Mouse (Mus musculus) liver, embryonic 15.5 days (tissue): ENCODE measurements at regions not wholly inside any gene's neighbourhood (a gene's known extent, or its start where the extent isn't known, plus 50 kb on each side); places are given as distances from the start of the nearest gene placed in this dataset.

Experiments used
- ATAC-seq: fragments of 200-750 bp; cut with Nextera tagmentation; 2 replicates; pipeline ENCODE4 v1.8.0; 2017; ENCODE audit warnings: moderate number of reproducible peaks, mild to moderate bottlenecking, moderate library complexity; ENCODE audit not compliant: insufficient read depth
- H3K27ac ChIP-seq: fragments of 300-500 bp; sonication (generic); replicated peaks from 2 replicates; pipeline ENCODE4 v1.5.1; 2015; ENCODE audit warnings: mild to moderate bottlenecking, inconsistent platforms
- H3K27me3 ChIP-seq: fragments of 300-500 bp; sonication (generic); 2 replicates; pipeline ENCODE4 v1.6.1; 2015; ENCODE audit warnings: mild to moderate bottlenecking, inconsistent platforms
- H3K36me3 ChIP-seq: fragments of 300-500 bp; sonication (generic); replicated peaks from 2 replicates; pipeline ENCODE4 v1.6.1; 2015; ENCODE audit warnings: moderate library complexity, mild to moderate bottlenecking, inconsistent platforms
- H3K4me1 ChIP-seq: fragments of 300-500 bp; sonication (generic); replicated peaks from 2 replicates; pipeline ENCODE4 v1.6.1; 2015; ENCODE audit warnings: inconsistent platforms
- H3K4me2 ChIP-seq: fragments of 300-500 bp; sonication (generic); 2 replicates; pipeline ENCODE4 v1.6.1; 2015; ENCODE audit warnings: moderate library complexity, mild to moderate bottlenecking, inconsistent platforms
- H3K4me3 ChIP-seq: fragments of 300-500 bp; sonication (generic); replicated peaks from 2 replicates; pipeline ENCODE4 v1.5.1; 2015; ENCODE audit warnings: mild to moderate bottlenecking, inconsistent platforms
- H3K9ac ChIP-seq: fragments of 300-500 bp; sonication (generic); 2 replicates; pipeline ENCODE4 v1.6.1; 2015; ENCODE audit warnings: moderate library complexity, mild to moderate bottlenecking, inconsistent platforms
- H3K9me3 ChIP-seq: fragments of 300-500 bp; sonication (generic); replicated peaks from 2 replicates; pipeline ENCODE4 v1.6.1; 2016; ENCODE audit warnings: inconsistent platforms
- WGBS: fragments of 180-500 bp; shearing (Covaris S2); methylation state at CpG from one replicate; pipeline ENCODE4 v1.1.7; 2015; ENCODE audit warnings: mixed read lengths; ENCODE audit not compliant: insufficient replicate concordance; 5-methylcytosine and 5-hydroxymethylcytosine counted together

DNA sequence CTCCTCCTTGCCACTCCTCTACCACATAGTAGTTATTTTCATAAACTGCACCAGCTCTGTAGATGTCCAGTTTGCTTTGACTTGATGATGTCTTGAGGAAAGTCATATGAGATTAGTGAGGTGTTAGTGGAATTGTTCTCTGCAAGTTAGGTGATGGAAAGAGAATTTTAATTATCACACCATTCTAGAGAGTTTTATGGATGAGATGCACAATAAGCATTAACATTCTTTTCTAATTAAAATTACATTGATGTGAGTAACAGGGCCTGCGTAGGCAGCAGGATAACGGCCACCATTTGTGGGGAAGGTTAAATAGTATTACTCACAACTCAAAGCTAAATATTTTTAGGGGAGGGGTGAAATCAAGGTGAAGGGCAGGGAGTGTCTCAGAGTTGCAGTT lies 466.7 kb downstream of the Pik3r1 start:
- H3K4me1 ChIP-seq, result no peaks in the 10 kb centered on the region
- ATAC-seq, result no peak
- H3K9me3 ChIP-seq, result no peaks in the 10 kb centered on the region
- H3K4me2 ChIP-seq, result no peak overlapping the region
- H3K36me3 ChIP-seq, result no peaks in the 10 kb centered on the region
- 70% methylated on average over 2 of the region's 2 CpGs for WGBS
- H3K27me3 ChIP-seq, result no peaks in the 10 kb centered on the region
- no peak overlapping the region for H3K9ac ChIP-seq
- no peak overlapping the region for H3K4me3 ChIP-seq
- no peak overlapping the region for H3K27ac ChIP-seq

DNA sequence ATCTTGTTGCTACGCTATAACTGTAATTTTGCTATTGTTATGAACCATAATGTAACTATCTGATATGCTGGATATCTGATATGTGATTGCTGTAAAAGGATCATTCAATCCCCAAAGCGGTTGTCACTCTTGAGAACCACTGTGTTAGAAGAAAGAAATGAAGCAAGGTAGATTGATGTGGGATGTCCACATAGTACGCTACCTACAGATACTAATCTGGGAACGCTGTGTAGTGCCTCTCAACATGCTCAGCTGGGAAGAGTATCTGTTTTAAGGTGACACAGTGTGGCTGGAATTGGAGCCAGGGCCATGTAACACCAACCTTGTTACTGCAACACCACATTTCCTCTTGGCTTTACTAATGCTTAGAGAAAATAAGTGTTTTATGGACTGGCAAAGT lies 456.2 kb upstream of the Slc30a5 start:
- no peak for ATAC-seq
- no peaks in the 10 kb centered on the region for H3K9me3 ChIP-seq
- H3K4me1 ChIP-seq, result no peaks in the 10 kb centered on the region
- WGBS, result 67% methylated on average over 4 of the region's 4 CpGs
- no peak overlapping the region for H3K9ac ChIP-seq
- H3K27me3 ChIP-seq, result no peaks in the 10 kb centered on the region
- H3K4me2 ChIP-seq, result no peak overlapping the region
- H3K27ac ChIP-seq, result no peak overlapping the region
- H3K36me3 ChIP-seq, result no peaks in the 10 kb centered on the region
- no peak overlapping the region for H3K4me3 ChIP-seq

DNA sequence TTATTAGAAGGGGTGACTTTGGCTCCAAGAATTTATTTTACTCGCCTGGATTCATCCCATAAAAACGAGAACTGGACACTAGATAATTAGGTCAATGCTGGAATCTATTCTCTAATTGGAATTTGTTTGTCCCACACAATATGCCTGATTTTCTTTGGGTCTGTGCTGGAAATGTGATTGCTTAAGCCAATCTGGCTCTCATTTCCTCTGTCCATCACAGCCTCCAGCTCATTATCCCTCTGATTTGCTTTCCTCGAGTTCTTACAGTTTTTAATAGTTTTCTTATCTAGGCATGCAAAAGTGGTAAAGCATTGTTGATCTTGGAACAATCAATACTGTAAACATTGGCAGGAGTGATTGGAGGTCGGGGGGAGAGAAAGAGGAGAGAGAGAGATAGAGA lies 453.9 kb upstream of the Slc30a5 start:
- H3K27me3 ChIP-seq, result no peaks in the 10 kb centered on the region
- no peak for ATAC-seq
- H3K4me1 ChIP-seq, result no peaks in the 10 kb centered on the region
- H3K4me3 ChIP-seq, result no peak overlapping the region
- 28% methylated on average over 4 of the region's 4 CpGs for WGBS
- H3K36me3 ChIP-seq, result no peaks in the 10 kb centered on the region
- no peak overlapping the region for H3K27ac ChIP-seq
- no peaks in the 10 kb centered on the region for H3K9me3 ChIP-seq
- no peak overlapping the region for H3K4me2 ChIP-seq
- H3K9ac ChIP-seq, result no peak overlapping the region

DNA sequence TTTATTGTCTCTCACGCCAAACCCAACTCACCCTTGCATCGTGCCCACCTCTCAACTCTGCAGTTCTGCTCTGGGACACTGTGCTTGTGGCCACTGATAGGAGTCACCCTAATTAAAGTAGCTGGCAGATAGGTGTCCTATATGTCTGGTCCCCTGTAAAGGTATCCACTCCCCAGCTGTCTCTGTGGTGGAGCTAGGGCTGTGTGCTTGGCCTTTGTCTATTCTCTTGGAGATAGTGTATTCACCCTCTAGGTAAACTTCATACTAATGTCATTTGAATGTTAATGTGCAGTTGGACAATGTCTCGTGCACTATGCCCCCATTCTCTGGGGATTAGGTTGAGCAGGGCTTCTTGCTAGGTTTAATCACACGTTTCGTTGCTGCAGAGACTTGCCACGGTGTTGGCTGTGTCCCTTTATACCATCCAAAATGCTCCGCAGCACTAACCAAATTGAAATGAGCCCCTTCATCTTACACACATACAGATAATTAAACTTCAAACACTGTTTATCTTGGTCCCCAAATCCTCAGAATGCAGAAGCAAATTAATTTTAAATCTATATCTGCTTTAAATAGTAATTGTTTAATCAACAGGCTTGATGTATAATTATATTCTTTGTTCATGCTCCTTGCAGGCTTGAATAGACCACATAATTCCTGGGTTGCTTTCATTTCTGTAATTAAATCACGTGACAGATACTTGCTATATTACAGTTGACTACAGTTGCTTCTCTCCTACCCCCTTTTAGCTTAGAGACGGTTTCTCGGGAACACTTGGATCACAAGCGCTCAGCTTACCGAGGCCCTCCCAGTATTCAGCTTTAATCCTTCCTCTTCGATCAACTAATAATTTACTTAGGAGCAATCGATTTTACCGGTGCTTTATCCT lies 453.0 kb upstream of the Slc30a5 start:
- 64% methylated on average over 15 of the region's 15 CpGs for WGBS
- H3K36me3 ChIP-seq, result no peaks in the 10 kb centered on the region
- H3K9ac ChIP-seq, result no peak overlapping the region
- H3K27me3 ChIP-seq, result no peaks in the 10 kb centered on the region
- H3K4me1 ChIP-seq, result no peaks in the 10 kb centered on the region
- ATAC-seq, result no peak
- no peak overlapping the region for H3K4me3 ChIP-seq
- no peaks in the 10 kb centered on the region for H3K9me3 ChIP-seq
- H3K4me2 ChIP-seq, result no peak overlapping the region
- no peak overlapping the region for H3K27ac ChIP-seq

DNA sequence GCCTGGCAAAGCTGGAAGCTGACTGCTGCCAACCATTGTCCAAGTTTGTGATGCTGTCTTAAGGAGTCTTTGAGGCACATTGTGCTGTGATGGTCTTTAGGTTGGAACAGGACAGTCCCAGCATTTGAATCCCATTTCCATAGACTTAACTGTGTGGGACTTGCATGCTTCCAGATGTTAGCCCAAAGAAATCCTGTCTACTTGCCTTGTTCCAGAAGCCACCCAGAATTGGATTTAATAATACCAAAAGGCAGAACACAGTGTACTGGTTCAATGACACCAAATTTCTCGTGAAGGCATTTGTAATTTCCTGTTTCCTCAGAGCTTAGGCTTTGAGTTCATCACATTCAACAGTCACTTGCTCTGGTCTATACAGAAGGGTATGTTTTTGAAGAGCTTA lies 444.9 kb upstream of the Slc30a5 start:
- H3K9ac ChIP-seq, result no peak overlapping the region
- H3K27ac ChIP-seq, result no peak overlapping the region
- no peak for ATAC-seq
- no peak overlapping the region for H3K4me3 ChIP-seq
- H3K4me1 ChIP-seq, result no peaks in the 10 kb centered on the region
- H3K4me2 ChIP-seq, result no peak overlapping the region
- no peaks in the 10 kb centered on the region for H3K9me3 ChIP-seq
- WGBS, result 41% methylated on average over 1 of the region's 1 CpGs
- H3K27me3 ChIP-seq, result no peaks in the 10 kb centered on the region
- H3K36me3 ChIP-seq, result no peaks in the 10 kb centered on the region

DNA sequence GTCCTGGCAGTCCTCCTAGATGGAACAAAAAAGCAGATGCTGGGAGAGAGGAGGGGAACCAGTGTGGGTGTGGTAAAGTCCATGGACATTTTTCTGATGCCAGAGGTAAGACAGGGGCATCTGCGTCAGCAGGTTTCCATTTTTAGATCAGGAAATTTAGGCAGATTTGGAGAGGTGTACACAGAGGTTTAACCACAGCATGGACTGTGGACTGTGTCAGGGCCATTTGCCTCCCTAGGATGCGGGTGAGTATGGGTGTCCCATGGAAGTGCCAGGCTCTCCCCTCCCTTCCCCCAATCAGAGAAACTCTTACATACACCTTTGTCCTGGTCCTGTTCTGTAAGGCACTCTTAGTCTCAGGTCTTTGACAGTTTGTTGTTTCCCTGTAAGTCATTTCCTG lies 443.5 kb upstream of the Slc30a5 start:
- Histone ChIP-seq H3K27ac (no peak overlapping the region), H3K27me3 (no peaks in the 10 kb centered on the region), H3K4me3 (no peak overlapping the region), H3K9ac (no peak overlapping the region), H3K36me3 (no peaks in the 10 kb centered on the region), H3K9me3 (no peaks in the 10 kb centered on the region), H3K4me2 (no peak overlapping the region), H3K4me1 (no peaks in the 10 kb centered on the region)
- WGBS, result 63% methylated on average over 2 of the region's 2 CpGs
- ATAC-seq, result no peak

DNA sequence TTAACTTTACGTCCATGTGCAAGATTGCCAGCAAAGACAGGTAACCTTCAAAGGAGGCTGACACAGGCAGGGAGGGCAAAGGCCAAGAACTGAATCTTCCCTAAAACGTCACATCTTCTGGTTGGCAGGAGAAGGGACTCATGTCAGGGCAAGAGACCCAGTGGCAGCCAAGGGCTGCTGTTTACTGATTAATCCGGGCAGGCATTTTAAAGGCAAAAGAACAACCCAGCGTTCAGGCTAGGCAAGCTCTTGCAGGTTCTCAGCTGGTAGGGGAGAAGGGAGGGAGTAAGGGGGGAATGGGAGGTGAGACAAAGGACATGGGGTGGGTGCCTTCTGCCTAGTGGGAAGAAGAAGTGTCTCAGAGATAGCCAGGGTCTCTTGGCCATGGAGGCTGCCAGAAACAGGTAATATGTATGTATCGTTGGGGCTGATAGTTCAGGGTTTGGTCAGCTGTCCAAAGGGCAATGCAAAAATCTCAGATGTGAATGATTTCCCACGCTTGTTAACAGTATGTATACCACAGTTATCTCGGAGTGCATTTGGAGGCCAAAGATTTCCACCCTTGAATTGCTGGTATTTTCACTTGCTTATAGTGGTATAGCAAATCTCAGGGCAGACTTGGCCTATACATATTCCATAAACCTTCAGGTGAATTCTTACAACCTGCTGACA lies 441.4 kb upstream of the Slc30a5 start:
- Histone ChIP-seq H3K9ac (no peak overlapping the region), H3K4me3 (no peak overlapping the region), H3K27me3 (no peaks in the 10 kb centered on the region), H3K36me3 (no peaks in the 10 kb centered on the region), H3K4me2 (no peak overlapping the region), H3K27ac (no peak overlapping the region), H3K9me3 (no peaks in the 10 kb centered on the region), H3K4me1 (no peaks in the 10 kb centered on the region)
- ATAC-seq, result no peak
- 54% methylated on average over 7 of the region's 7 CpGs for WGBS

DNA sequence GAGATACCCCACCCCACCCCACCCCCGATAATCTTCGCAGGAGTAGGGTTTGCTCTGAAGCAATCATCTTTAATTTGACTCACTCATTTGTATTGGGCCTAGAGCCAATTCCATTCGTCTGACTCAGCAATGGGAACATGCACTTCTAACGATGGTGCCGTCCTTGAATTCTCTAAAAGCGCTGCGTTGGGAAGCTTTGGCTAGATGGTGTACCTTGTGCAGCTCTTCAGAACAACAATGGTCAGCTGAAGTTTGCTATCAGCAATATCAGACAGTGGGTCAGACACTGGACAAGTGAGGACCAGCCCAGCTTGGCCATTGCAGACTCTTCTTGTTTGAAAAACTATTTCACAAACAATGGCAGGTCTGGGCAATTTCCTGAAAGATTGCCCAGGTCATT lies 440.1 kb upstream of the Slc30a5 start:
- H3K4me3 ChIP-seq, result no peak overlapping the region
- no peak for ATAC-seq
- no peak overlapping the region for H3K4me2 ChIP-seq
- H3K27me3 ChIP-seq, result no peaks in the 10 kb centered on the region
- H3K36me3 ChIP-seq, result no peaks in the 10 kb centered on the region
- H3K9me3 ChIP-seq, result no peaks in the 10 kb centered on the region
- no peaks in the 10 kb centered on the region for H3K4me1 ChIP-seq
- WGBS, result 76% methylated on average over 7 of the region's 7 CpGs
- H3K9ac ChIP-seq, result no peak overlapping the region
- H3K27ac ChIP-seq, result no peak overlapping the region

DNA sequence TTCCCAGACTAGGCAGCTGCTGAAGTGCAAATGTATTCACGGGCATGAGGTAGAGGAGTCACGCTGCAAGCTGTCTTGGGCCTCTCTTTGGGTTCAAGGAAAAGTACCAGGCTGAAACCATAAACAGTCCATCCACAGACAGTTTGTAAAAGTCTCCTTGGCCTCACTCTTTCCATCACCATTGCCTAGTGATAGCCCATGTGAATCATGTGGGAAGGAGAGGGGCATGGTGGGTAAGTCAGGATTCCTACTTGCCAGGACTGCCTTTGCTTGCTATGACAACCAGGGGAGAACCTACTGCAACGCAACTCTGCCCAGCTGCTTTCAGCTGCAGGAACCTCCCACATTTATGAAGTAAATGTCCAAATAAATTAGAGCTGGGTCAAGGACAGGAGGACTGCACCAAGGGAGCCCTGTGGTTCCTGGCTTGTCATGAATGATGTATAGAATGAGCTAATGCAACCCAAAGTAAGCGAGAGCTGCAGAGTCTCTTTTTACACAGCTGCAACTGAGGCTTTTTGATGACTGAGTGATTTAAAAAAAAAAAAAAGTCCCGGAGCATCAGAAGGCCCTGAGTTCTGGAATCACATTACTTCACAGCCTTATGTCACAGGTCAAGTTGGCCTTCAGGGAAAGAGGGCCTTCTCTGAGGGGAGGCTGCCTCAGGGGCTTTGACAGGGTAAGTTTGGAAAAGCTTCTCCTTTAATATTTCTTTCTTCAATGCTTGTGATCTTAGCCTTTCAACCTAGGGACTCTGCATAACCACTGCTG lies 420.7 kb upstream of the Slc30a5 start:
- Histone ChIP-seq H3K4me1 (no peaks in the 10 kb centered on the region), H3K4me3 (no peak overlapping the region), H3K9me3 (no peaks in the 10 kb centered on the region), H3K4me2 (no peak overlapping the region), H3K27ac (no peak overlapping the region), H3K36me3 (no peaks in the 10 kb centered on the region), H3K27me3 (no peaks in the 10 kb centered on the region), H3K9ac (no peak overlapping the region)
- ATAC-seq, result no peak
- WGBS, result 49% methylated on average over 5 of the region's 5 CpGs

DNA sequence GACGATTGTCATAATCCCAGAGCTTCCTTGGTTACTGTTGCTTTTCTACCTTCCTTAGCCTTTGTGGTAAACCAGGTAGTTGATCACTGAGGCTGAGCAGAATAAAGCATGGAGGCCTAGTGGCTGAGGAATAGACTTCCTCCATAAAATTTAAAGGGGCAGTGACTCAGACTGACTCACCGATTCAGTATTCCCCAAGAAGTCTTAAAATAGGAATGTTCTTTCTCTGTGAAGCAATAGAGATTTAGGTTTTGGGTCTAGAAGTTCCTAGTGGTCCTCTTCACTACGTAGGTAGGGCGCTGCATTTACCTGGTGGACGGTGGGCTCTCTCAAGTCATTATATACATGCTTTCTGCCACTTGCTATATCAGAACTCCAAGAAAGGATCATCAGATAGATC lies 416.1 kb upstream of the Slc30a5 start:
- no peak overlapping the region for H3K4me2 ChIP-seq
- no peak for ATAC-seq
- no peak overlapping the region for H3K4me3 ChIP-seq
- no peaks in the 10 kb centered on the region for H3K4me1 ChIP-seq
- H3K9me3 ChIP-seq, result no peaks in the 10 kb centered on the region
- H3K27me3 ChIP-seq, result no peaks in the 10 kb centered on the region
- H3K27ac ChIP-seq, result no peak overlapping the region
- 59% methylated on average over 5 of the region's 5 CpGs for WGBS
- no peaks in the 10 kb centered on the region for H3K36me3 ChIP-seq
- no peak overlapping the region for H3K9ac ChIP-seq

DNA sequence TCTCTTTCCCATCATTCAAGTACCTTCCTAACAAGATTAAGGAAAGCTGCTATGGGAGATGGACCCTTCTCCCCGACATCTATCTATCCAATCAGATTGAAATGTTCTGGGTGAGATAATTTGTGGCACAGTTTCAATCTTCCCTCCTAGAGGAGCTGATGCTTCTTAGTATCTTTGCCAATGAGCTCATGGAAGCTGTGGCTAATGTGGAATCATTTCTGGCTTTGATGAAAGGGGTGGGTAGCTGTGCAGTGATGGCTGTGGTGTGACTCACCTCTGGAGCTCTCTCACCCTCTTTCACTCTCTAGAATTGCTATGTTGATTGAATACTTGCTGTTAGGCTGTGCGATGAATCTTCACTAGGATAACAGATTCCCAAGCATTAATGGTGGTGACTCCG lies 411.1 kb upstream of the Slc30a5 start:
- 46% methylated on average over 3 of the region's 3 CpGs for WGBS
- Histone ChIP-seq H3K9ac (no peak overlapping the region), H3K4me1 (no peaks in the 10 kb centered on the region), H3K27ac (no peak overlapping the region), H3K36me3 (no peaks in the 10 kb centered on the region), H3K9me3 (no peaks in the 10 kb centered on the region), H3K4me2 (no peak overlapping the region), H3K27me3 (no peaks in the 10 kb centered on the region), H3K4me3 (no peak overlapping the region)
- ATAC-seq, result no peak
